Mouse (Mus musculus): ENCODE results near the gene Rab4b.

- TF ChIP-seq CTCF (IDR thresholded peaks at IDR 0.05; ENCODE audit: low read depth, low read length), result no peak
- no peak for TF ChIP-seq POLR2A (IDR thresholded peaks at IDR 0.05; ENCODE audit: borderline replicate concordance, low read depth, low read length)
Observed at GRCm38 (mm10) chr7:27197136-27197535, 18.4 kb upstream of the Rab4b start.
